13 mouse cellular contexts compared by ENCODE assay signal in the genomic region with DNA sequence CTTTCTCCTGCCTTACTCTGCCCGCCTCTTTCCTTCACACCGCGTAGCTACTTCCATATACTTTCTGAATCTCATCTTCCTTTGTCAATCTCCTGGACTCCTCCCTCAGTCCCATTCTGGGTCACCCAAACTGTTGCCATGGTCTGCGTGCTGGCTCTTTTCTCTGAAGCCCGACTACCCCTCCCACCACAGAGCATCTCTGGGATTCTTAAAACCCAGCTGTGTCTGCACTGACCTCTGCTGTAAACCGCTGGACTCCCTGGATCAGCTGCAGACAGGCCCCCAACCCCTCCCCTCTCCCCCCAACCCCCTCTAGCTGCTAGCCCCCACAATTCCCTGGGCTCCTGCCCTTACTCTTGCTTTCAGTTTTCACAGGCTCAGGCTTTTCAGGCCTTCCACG.
DNase-seq lines count a peak whose midpoint lies in the region; ATAC-seq and TF ChIP-seq lines count a peak whose summit lies in the region.
"Had no signal": no experiment of that assay in that cellular context is flagged by ENCODE, and none has a peak within 500 bp of the region (broad histone marks: within the 10 kb centered on the region; RNA-seq: fewer than 3 reads in every experiment).

No protein-coding gene starts in this region.

- no peak overlapping the region for H3K4me3 ChIP-seq in heart, adult 2 months
- H3K4me3 ChIP-seq in lung, embryonic 16.5 days (ENCODE audit: low read length): no peak overlapping the region
- H3K4me3 ChIP-seq in embryonic facial prominence, embryonic 14.5 days (ENCODE audit: low read depth, low read length): no peak overlapping the region
- H3K4me3 ChIP-seq in midbrain, embryonic 14.5 days (replicated peaks; ENCODE audit: low read depth, low read length): no peak overlapping the region

- 0 out of 2 replicates have a peak, but pooled peaks cover 3% of the 10 kb centered on the region for H3K36me3 ChIP-seq in heart, adult 2 months (ENCODE audit: control insufficient read depth, insufficient read depth, low read length)
- H3K36me3 ChIP-seq in lung, embryonic 16.5 days (ENCODE audit: control insufficient read depth, insufficient read depth, low read length): no peaks in the 10 kb centered on the region
- H3K36me3 ChIP-seq in embryonic facial prominence, embryonic 14.5 days (ENCODE audit: control insufficient read depth, insufficient read depth, low read length): no peaks in the 10 kb centered on the region
- no peaks in the 10 kb centered on the region for H3K36me3 ChIP-seq in midbrain, embryonic 14.5 days (ENCODE audit: control insufficient read depth, insufficient read depth, low read length)

- ATAC-seq in lung, embryonic 16.5 days (ENCODE audit: low read depth): peak; percentile 51; the same call in 1 of the 2 replicates
- no peak; the same call in 1 of the 2 replicates for ATAC-seq in embryonic facial prominence, embryonic 14.5 days (ENCODE audit: low read depth)
- ATAC-seq in midbrain, embryonic 14.5 days (ENCODE audit: low FRiP score, low TSS enrichment): no peak

- no peaks in the 10 kb centered on the region for H3K27me3 ChIP-seq in heart, adult 2 months (ENCODE audit: control insufficient read depth, insufficient read depth, low read length)
- H3K27me3 ChIP-seq in lung, embryonic 16.5 days (ENCODE audit: control insufficient read depth, insufficient read depth, low read depth, low read length): no peaks in the 10 kb centered on the region
- H3K27me3 ChIP-seq in embryonic facial prominence, embryonic 14.5 days (replicated peaks; ENCODE audit: control insufficient read depth, insufficient read depth, low read length): no peaks in the 10 kb centered on the region
- H3K27me3 ChIP-seq in midbrain, embryonic 14.5 days (ENCODE audit: control insufficient read depth, insufficient read depth, low read length): no peaks in the 10 kb centered on the region

- no peaks in the 10 kb centered on the region for H3K79me2 ChIP-seq in heart, adult 2 months (replicated peaks; ENCODE audit: control insufficient read depth, insufficient read depth, low read length)

- peak overlapping the region; percentile 99 for H3K27ac ChIP-seq in heart, adult 2 months
- H3K27ac ChIP-seq in lung, embryonic 16.5 days (ENCODE audit: low read length): no peak overlapping the region
- no peak overlapping the region for H3K27ac ChIP-seq in embryonic facial prominence, embryonic 14.5 days (replicated peaks; ENCODE audit: low read depth, low read length)
- no peak overlapping the region for H3K27ac ChIP-seq in midbrain, embryonic 14.5 days (replicated peaks; ENCODE audit: low read depth, low read length)

- H3K4me2 ChIP-seq in lung, embryonic 16.5 days (ENCODE audit: low read depth, low read length): no peak overlapping the region
- no peak overlapping the region for H3K4me2 ChIP-seq in embryonic facial prominence, embryonic 14.5 days (ENCODE audit: low read depth, low read length)
- H3K4me2 ChIP-seq in midbrain, embryonic 14.5 days (ENCODE audit: low read length): no peak overlapping the region

- no peak for TF ChIP-seq POLR2A in heart, adult 2 months (IDR thresholded peaks at IDR 0.05; ENCODE audit: insufficient read depth, low read depth, low read length)

- TF ChIP-seq EP300 in heart, adult 2 months (IDR thresholded peaks at IDR 0.05; ENCODE audit: insufficient read depth, low read depth, low read length): no peak

- no peaks in the 10 kb centered on the region for H3K9me3 ChIP-seq in lung, embryonic 16.5 days (ENCODE audit: control insufficient read depth, low read length)
- H3K9me3 ChIP-seq in embryonic facial prominence, embryonic 14.5 days (ENCODE audit: control insufficient read depth, low read length): no peaks in the 10 kb centered on the region
- no peaks in the 10 kb centered on the region for H3K9me3 ChIP-seq in midbrain, embryonic 14.5 days (ENCODE audit: control insufficient read depth, low read length)

- H3K9ac ChIP-seq in heart, adult 2 months (ENCODE audit: low read depth, low read length): no peak overlapping the region
- H3K9ac ChIP-seq in lung, embryonic 16.5 days (ENCODE audit: low read length): no peak overlapping the region
- H3K9ac ChIP-seq in embryonic facial prominence, embryonic 14.5 days (ENCODE audit: low read depth, low read length): no peak overlapping the region
- H3K9ac ChIP-seq in midbrain, embryonic 14.5 days (replicated peaks; ENCODE audit: low read length): no peak overlapping the region

- intact Hi-C loops in heart, adult 2 months (cut with DNase I): loop anchor here (1.0 to 10.0 kb wide), 7 partner anchors 35 to 329 kb away; a partner anchor contains a TSS

- 36% methylated on average over 7 of the region's 7 CpGs for WGBS in heart, adult 2 months
- 33% methylated on average over 7 of the region's 7 CpGs for WGBS in lung, embryonic 16.5 days
- WGBS in embryonic facial prominence, embryonic 14.5 days: 33% methylated on average over 7 of the region's 7 CpGs
- 24% methylated on average over 7 of the region's 7 CpGs for WGBS in midbrain, embryonic 14.5 days

- peak in 1 of 2 experiments; percentile 34 for DNase-seq in heart, adult 2 months
- DNase-seq in heart, postnatal 4 days: no peak
- no peak for DNase-seq in lung, postnatal 36 days
- peak; percentile 26 for DNase-seq in embryonic facial prominence, embryonic 14.5 days (ENCODE audit: low spot score)
- peak; percentile 9 for DNase-seq in midbrain, embryonic 14.5 days
- no peak for DNase-seq in natural killer cell, adult 2 months (ENCODE audit: low spot score in 2 of 2)
- DNase-seq in ovary, postnatal 14 days (ENCODE audit: low spot score): no peak
- DNase-seq: cerebellum, adult 9-10 months; gastrocnemius, postnatal 25 days; left cerebral cortex, postnatal 4 days; lung, postnatal 14 days; right cerebral cortex, adult 18-20 months had no signal

- H3K4me1 ChIP-seq in heart, adult 2 months (ENCODE audit: control insufficient read depth, insufficient read depth, low read length): peaks cover 32% of the 10 kb centered on the region
- H3K4me1 ChIP-seq in lung, embryonic 16.5 days (replicated peaks; ENCODE audit: control insufficient read depth, insufficient read depth, low read length): peaks cover 15% of the 10 kb centered on the region
- peaks cover 17% of the 10 kb centered on the region; the same call in 1 of the 2 replicates for H3K4me1 ChIP-seq in embryonic facial prominence, embryonic 14.5 days (ENCODE audit: control insufficient read depth, insufficient read depth, low read length)
- peaks cover 4% of the 10 kb centered on the region; the same call in 1 of the 2 replicates for H3K4me1 ChIP-seq in midbrain, embryonic 14.5 days (ENCODE audit: control insufficient read depth, insufficient read depth, low read length)

- TF ChIP-seq CTCF in heart, adult 2 months (IDR thresholded peaks at IDR 0.05): peak; percentile 26; the same call in 1 of the 2 replicates

Comparison
In these comparisons a context has a peak if more than half of its experiments do, and no peak if none do; other contexts are left out.
1. DNase-seq: peak in embryonic facial prominence, embryonic 14.5 days (single experiment) and midbrain, embryonic 14.5 days (single experiment); none in heart, postnatal 4 days (single experiment), lung, postnatal 36 days (single experiment), natural killer cell, adult 2 months (0 of 2) and ovary, postnatal 14 days (single experiment).